39 mouse cellular contexts compared by ENCODE assay signal in the genomic region with DNA sequence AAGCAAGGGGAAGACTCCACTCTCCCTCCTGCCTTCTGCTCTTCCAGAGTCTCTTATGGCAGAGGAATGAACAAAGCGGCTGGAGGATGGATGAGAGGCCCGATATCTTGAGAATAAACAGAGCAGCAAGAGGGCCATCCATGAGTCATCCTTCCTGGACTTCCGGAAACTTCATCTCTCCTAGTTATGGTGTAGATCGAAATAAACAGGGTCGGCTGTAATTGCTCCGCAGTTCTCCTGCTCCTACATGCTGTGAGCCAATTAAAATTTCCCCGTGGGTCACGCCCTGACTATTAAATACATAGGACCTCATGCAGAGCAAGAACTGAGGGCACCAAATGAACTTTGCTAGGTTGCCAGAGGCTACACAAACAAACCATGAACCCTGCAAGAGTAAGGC. TPM values are rescaled to one million over a fixed set of nuclear protein-coding genes. Genes with fewer than 3 reads are reported as not detected.
A peak's percentile ranks its signal among the peaks of the same experiment; 100 is the strongest.
DNase-seq lines count a peak whose midpoint lies in the region; TF ChIP-seq lines count a peak whose summit lies in the region.
"Had no signal": no experiment of that assay in that cellular context is flagged by ENCODE, and none has a peak within 500 bp of the region (broad histone marks: within the 10 kb centered on the region; RNA-seq: fewer than 3 reads in every experiment).

No protein-coding gene starts in this region.

- TF ChIP-seq CTCF in left cerebral cortex, adult 2 months (IDR thresholded peaks at IDR 0.05): no peak
- no peak for TF ChIP-seq CTCF in brain, embryonic 14.5 days (IDR thresholded peaks at IDR 0.05; ENCODE audit: borderline replicate concordance, extremely low read depth, insufficient read depth, insufficient read length)

- H3K4me3 ChIP-seq in left cerebral cortex, adult 2 months: no peak overlapping the region
- H3K4me3 ChIP-seq: heart, embryonic 15.5 days; liver, embryonic 15.5 days; lung, embryonic 15.5 days; midbrain, embryonic 10.5 days; midbrain, embryonic 15.5 days; neural tube, embryonic 15.5 days had no signal

- peak; percentile 5 for DNase-seq in left cerebral cortex, postnatal 4 days
- DNase-seq in left cerebral cortex, adult 2 months (ENCODE audit: extremely low spot score in 1 of 2, low spot score in 2 of 2): no peak
- DNase-seq in Muller cell, postnatal 12 days (ENCODE audit: inconsistent ontology term): peak; percentile 76
- DNase-seq in brain, embryonic 14.5 days (ENCODE audit: low read depth): peak; percentile 35
- peak; percentile 78 for DNase-seq in retina, postnatal 1 day
- DNase-seq in embryo, embryonic 11 days: no peak
- DNase-seq in layer of hippocampus, postnatal 25 days (ENCODE audit: extremely low spot score in 1 of 2, low spot score in 1 of 2): no peak
- DNase-seq: adrenal gland, postnatal 25 days; cerebellum, adult 8-10 months; gastrocnemius, postnatal 10 days; kidney, adult 11 months; kidney, postnatal 14 days; right cerebral cortex, adult 18-20 months; right cerebral cortex, postnatal 4 days; thymus, adult 18-20 months; thymus, postnatal 25 days had no signal

- intact Hi-C loops in left cerebral cortex, postnatal 4 days (cut with DNase I): loop anchor here (10.0 kb wide), 1 partner anchor 156 kb away; a partner anchor contains a TSS
- intact Hi-C loops in left cerebral cortex, adult 2 months (cut with DNase I): no loop called here

- H3K27ac ChIP-seq in left cerebral cortex, adult 2 months: no peak overlapping the region
- H3K27ac ChIP-seq: heart, embryonic 15.5 days; liver, embryonic 15.5 days; lung, embryonic 15.5 days; midbrain, embryonic 10.5 days; midbrain, embryonic 15.5 days; neural tube, embryonic 15.5 days; stomach, postnatal 0 days had no signal

- no peak for TF ChIP-seq POLR2A in brain, embryonic 14.5 days (IDR thresholded peaks at IDR 0.05; ENCODE audit: borderline replicate concordance, extremely low read depth, insufficient read depth, insufficient read length, poor library complexity, severe bottlenecking)

RNA-seq across cellular contexts. Expression of a gene that starts 57.4 kb away (rescaled TPM):
- total RNA-seq in left cerebral cortex, postnatal 4 days (2021): not detected
- total RNA-seq in left cerebral cortex, adult 2 months (2021): not detected
- not detected in 2 replicates for polyA plus RNA-seq in brain, embryonic 14.5 days (2012; rRNA removed)
- not detected for total RNA-seq in layer of hippocampus, postnatal 25 days (2021)
- total RNA-seq: adrenal gland, adult 18-20 months; adrenal gland, postnatal 25 days; CH12.LX; common myeloid progenitor, adult 5-6 weeks; ES-E14; gastrocnemius, postnatal 10 days; heart, adult 8-10 months; layer of hippocampus, postnatal 10 days; left cerebral cortex, adult 8-10 months; left cerebral cortex, postnatal 36 days; megakaryocyte progenitor cell, adult 5-6 weeks had no signal
- polyA plus RNA-seq: C2C12; forebrain, embryonic 16.5 days; gonadal fat pad, adult 2 months; heart, embryonic 15.5 days; hindbrain, embryonic 11.5 days; kidney, embryonic 14.5 days; liver, embryonic 15.5 days; midbrain, embryonic 10.5 days; midbrain, embryonic 15.5 days; Patski; spleen, adult 2 months; stomach, postnatal 0 days had no signal

Comparison
In these comparisons a context has a peak if more than half of its experiments do, and no peak if none do; other contexts are left out.
1. DNase-seq: peak in left cerebral cortex, postnatal 4 days (single experiment), Muller cell, postnatal 12 days (single experiment), brain, embryonic 14.5 days (single experiment) and retina, postnatal 1 day (single experiment); none in left cerebral cortex, adult 2 months (0 of 2), embryo, embryonic 11 days (single experiment) and layer of hippocampus, postnatal 25 days (0 of 2).